Mouse (Mus musculus): ENCODE data around the gene Fbxw8. TPM values are rescaled to one million over a fixed set of nuclear protein-coding genes. Genes with fewer than 3 reads are reported as not detected.
A peak's percentile ranks its signal among the peaks of the same experiment; 100 is the strongest.

Fbxw8 gene
- polyA plus RNA-seq, 1 experiment from 2014 or later = 36.8 TPM

DNA sequence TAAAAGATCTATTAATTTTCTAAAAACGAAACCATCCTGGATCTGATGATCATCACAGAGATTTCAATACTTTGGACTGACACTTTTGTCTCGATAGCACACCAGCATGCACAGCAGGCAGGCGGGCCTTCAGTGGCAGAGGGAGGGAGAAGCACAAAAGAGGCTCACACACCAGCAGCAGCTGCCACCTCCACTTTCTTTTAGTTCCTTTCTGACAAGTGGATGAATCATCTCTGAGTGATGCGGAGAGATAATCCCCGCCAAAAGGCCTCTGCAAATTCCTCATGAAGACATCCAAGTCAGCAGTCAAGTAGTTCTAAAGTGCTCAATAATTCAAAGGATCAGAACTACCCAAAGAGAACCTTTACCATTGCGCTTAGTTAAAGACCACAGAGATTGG lies 75.9 kb downstream of the Fbxw8 start:
- Histone ChIP-seq H3K36me3 (peaks cover 57% of the 10 kb centered on the region), H3K4me3 (no peak overlapping the region), H3K4me1 (replicated peaks) (peaks cover 63% of the 10 kb centered on the region), H3K27ac (peak overlapping the region; percentile 73), H3K9me3 (no peaks in the 10 kb centered on the region), H3K27me3 (ENCODE audit: insufficient read depth, poor library complexity, severe bottlenecking) (no peaks in the 10 kb centered on the region)
- DNase-seq (ENCODE audit: low spot score) = no peak
- WGBS = 53% methylated on average over 6 of the region's 6 CpGs

DNA sequence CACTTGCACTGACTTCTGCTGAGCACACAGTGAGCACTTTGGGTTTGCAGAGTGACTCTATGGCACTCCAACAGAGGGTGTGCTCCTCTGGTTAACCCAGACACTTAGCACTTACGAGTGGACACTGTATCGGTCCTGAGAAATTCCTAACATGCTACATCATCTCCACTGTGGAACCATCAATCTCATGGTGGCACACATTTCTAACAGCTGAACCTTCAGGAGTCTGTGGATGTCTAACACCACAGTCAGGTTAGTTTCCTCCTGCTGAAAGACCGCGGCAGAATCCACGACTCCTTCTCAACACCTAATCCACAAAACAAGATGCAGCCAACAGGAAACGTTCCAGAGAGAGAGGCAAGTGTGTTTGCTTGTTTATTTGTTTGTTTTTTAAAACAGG lies 76.7 kb downstream of the Fbxw8 start:
- Histone ChIP-seq H3K36me3 (peaks cover 63% of the 10 kb centered on the region), H3K27me3 (ENCODE audit: insufficient read depth, poor library complexity, severe bottlenecking) (no peaks in the 10 kb centered on the region), H3K4me3 (no peak overlapping the region), H3K27ac (peak overlapping the region; percentile 73), H3K9me3 (no peaks in the 10 kb centered on the region), H3K4me1 (replicated peaks) (peaks cover 55% of the 10 kb centered on the region)
- DNase-seq (ENCODE audit: low spot score) = no peak
- WGBS = 87% methylated on average over 6 of the region's 6 CpGs

DNA sequence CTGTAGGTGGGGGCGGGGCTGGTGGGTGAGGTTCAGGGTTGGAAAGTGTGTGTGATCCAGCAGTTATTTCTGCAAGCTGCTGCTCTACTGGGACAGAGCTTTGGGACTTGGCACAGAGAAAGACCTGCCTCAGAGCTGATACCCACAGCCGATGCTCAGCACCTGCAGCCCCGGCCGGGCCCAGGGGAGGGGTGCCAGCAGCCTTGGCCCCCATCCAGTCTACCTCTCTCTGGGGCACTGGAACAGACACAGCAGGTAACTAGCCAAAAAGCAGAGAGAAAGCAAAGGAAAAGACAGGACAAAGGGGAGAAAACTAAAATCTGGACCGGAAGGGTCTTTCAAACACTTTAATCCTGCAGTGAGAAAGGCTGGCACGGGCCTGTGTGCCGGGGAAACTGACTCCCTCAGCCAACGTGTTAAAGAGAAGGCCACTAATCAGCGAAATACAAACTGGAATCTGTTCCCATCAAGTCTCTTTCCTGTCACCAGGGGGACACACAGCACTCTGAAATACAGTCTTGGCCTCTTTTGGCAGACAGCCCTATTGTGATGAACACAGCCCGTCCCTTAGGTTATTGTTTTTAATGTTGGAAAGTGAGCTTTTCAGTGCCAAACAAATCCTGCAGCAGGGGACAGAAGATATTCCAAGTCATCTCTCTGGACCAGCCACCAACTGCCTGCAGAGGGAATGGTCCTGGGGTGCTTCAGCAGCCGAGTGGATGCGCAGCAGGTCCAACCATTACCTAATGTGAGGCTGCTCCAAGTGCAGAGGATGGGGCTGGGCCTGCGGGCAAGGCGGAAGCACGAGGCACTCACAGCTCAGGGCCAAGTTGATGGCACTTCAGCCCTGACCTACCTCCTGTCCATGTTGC lies 78.3 kb downstream of the Fbxw8 start:
- peak overlapping the region; percentile 51 for H3K27ac ChIP-seq
- H3K9me3 ChIP-seq = no peaks in the 10 kb centered on the region
- peaks cover 39% of the 10 kb centered on the region for H3K4me1 ChIP-seq (replicated peaks)
- 91% methylated on average over 15 of the region's 15 CpGs for WGBS
- H3K27me3 ChIP-seq (ENCODE audit: insufficient read depth, poor library complexity, severe bottlenecking) = no peaks in the 10 kb centered on the region
- no peak for DNase-seq (ENCODE audit: low spot score)
- H3K36me3 ChIP-seq = peaks cover 68% of the 10 kb centered on the region
- no peak overlapping the region for H3K4me3 ChIP-seq

DNA sequence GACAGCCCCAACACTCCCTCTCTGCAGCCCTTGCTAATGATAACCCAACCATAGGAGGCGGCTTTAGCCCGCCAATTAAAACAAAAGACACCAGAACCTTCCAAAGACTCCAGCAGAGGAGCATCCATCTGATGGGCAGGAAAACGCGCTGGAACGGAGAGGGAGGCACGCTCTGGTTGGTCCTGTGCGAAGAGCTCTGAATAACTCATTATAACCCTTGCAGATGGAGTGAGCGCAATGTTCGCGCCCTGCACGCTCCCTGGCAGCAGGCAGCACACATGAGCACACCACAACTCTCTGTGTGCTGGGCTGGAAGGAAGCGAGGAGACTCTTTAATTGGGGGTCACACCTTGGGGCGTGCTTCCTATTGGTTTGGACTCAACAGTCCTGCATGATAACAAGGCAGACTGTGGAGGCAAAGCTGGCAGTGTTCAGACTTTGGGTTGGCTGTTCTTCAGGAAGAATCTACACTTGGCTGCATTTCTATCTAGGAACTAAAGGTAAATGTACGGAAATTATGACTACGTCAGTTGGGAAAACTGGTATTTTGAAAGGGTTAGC lies 82.0 kb downstream of the Fbxw8 start:
- Histone ChIP-seq H3K4me1 (replicated peaks) (peaks cover 7% of the 10 kb centered on the region; the same call in 1 of the 2 replicates), H3K27me3 (ENCODE audit: insufficient read depth, poor library complexity, severe bottlenecking) (no peaks in the 10 kb centered on the region), H3K9me3 (no peaks in the 10 kb centered on the region), H3K36me3 (peaks cover 94% of the 10 kb centered on the region), H3K27ac (no peak overlapping the region), H3K4me3 (no peak overlapping the region)
- 82% methylated on average over 15 of the region's 15 CpGs for WGBS
- DNase-seq (ENCODE audit: low spot score) = no peak

DNA sequence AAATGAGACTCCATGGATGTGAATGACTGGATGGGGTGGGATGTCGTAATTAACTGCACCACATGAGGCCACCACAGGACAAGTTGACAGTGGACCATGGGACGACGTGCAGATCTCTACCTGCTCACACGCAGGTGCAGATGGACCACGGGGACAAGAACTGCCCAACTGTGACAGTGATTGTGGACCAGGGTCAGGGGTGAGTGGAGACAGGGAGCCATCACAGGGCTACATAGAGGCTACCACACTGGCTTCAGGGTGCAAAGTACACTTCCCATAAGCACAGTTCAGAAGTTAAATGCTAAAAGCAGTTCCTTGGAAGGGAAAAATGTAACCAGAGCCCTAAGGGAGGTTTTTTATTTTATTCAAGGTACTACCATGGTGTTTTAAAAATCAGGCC lies 83.5 kb downstream of the Fbxw8 start:
- 0 out of 2 replicates have a peak, but pooled peaks cover under 1% of the 10 kb centered on the region for H3K4me1 ChIP-seq (replicated peaks)
- no peak for DNase-seq (ENCODE audit: low spot score)
- WGBS = 79% methylated on average over 5 of the region's 5 CpGs
- no peaks in the 10 kb centered on the region for H3K27me3 ChIP-seq (ENCODE audit: insufficient read depth, poor library complexity, severe bottlenecking)
- H3K9me3 ChIP-seq = no peaks in the 10 kb centered on the region
- H3K27ac ChIP-seq = no peak overlapping the region
- H3K36me3 ChIP-seq = peaks cover 96% of the 10 kb centered on the region
- H3K4me3 ChIP-seq = no peak overlapping the region

DNA sequence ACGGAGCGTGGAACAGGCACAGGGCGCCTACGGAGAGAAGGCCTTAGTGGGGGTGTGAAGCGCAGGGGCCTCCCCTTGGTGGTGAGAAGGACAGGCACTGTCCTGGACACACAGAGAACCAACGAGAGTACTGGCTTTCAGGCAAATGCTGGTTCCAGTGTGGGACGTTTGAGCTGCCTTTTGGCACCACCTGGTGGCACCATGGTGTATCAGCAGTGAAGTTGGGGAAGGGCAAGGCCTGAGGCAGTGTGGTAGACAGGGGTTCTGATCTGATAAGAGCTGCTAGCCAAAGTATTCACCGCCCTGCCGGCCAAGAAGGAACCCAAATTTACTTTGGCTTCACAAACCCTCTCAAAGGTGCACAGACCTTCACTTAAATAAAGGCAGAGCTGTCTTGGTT lies 85.9 kb downstream of the Fbxw8 start:
- peaks cover 96% of the 10 kb centered on the region for H3K36me3 ChIP-seq
- H3K9me3 ChIP-seq = no peaks in the 10 kb centered on the region
- 0 out of 2 replicates have a peak overlapping the region, but pooled peaks have one; percentile 5 for H3K27ac ChIP-seq
- no peaks in the 10 kb centered on the region for H3K27me3 ChIP-seq (ENCODE audit: insufficient read depth, poor library complexity, severe bottlenecking)
- peak; percentile 75 for DNase-seq (ENCODE audit: low spot score)
- WGBS = 52% methylated on average over 9 of the region's 9 CpGs
- H3K4me1 ChIP-seq (replicated peaks) = peaks cover 15% of the 10 kb centered on the region
- no peak overlapping the region for H3K4me3 ChIP-seq

DNA sequence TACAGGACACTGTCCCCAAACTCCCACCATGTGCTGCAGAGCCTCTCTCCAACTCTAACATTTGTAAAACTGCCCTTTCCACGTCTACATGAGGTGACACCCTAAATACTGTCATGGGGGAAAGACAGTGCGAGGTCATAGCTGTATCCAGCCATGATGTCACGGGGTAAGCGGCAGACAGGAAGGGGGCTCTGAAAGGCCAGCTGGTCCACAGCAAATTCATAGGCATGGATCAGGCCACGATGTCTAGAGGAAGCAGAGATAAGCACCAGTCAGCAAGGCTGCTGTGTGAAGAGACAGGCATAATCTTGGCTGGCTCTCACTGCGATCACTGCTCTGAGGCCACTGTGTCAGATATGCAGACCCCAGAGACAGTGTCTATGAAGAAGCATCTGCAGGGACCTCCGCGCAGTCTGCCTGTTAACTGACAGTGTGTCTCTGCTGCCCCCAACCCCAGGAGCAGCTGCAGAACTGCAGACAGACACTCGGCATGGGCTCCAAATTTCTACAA lies 87.2 kb downstream of the Fbxw8 start:
- Histone ChIP-seq H3K27me3 (ENCODE audit: insufficient read depth, poor library complexity, severe bottlenecking) (no peaks in the 10 kb centered on the region), H3K36me3 (peaks cover 88% of the 10 kb centered on the region), H3K9me3 (no peaks in the 10 kb centered on the region), H3K4me3 (no peak overlapping the region), H3K27ac (no peak overlapping the region), H3K4me1 (replicated peaks) (peaks cover 27% of the 10 kb centered on the region)
- no peak for DNase-seq (ENCODE audit: low spot score)
- WGBS = 93% methylated on average over 9 of the region's 9 CpGs

DNA sequence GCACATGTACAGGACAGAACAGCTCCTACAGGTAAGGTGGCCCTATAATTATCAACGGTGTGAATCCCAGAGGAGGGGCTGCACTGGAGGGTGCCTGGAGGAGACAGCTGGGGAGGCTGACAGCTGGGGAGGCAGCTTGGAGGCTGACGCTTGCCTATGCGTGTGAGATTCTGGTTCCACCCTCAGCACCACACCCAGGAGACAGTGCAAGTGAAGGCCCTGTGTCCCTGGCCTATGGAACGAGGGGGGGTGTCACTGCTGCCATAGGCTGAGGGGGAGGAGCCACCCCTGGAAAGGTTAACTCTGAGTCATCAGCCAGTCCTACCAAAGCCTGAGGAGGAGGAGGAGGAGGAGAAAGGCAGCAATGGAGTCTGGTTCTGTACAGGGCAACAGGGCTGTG lies 87.7 kb downstream of the Fbxw8 start:
- Histone ChIP-seq H3K4me3 (no peak overlapping the region), H3K36me3 (peaks cover 84% of the 10 kb centered on the region), H3K27me3 (ENCODE audit: insufficient read depth, poor library complexity, severe bottlenecking) (no peaks in the 10 kb centered on the region), H3K9me3 (no peaks in the 10 kb centered on the region), H3K27ac (no peak overlapping the region), H3K4me1 (replicated peaks) (peaks cover 28% of the 10 kb centered on the region)
- 76% methylated on average over 4 of the region's 4 CpGs for WGBS
- no peak for DNase-seq (ENCODE audit: low spot score)

DNA sequence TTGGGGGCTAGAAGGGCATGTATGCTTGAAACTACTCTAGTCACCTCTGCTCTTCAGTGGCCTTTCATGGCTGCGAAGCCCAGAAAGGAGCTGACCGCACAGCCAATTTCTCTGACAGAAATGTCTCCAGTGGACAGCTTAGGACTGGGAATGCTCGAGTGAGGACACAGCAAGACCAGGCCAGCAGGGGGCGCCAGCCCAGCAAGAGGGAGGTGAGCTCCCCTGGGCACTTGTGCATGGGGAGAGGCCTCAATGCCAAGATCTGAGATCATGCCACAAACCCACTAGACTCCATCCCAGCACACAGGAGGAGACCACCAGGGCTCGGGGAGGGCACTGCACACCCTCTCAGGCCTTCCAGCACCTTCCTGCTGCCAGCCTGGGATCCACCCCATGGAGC lies 88.4 kb downstream of the Fbxw8 start:
- Histone ChIP-seq H3K27ac (peak overlapping the region; percentile 62; the same call in 1 of the 2 replicates), H3K36me3 (peaks cover 81% of the 10 kb centered on the region), H3K4me1 (replicated peaks) (peaks cover 28% of the 10 kb centered on the region), H3K9me3 (no peaks in the 10 kb centered on the region), H3K4me3 (no peak overlapping the region), H3K27me3 (ENCODE audit: insufficient read depth, poor library complexity, severe bottlenecking) (no peaks in the 10 kb centered on the region)
- WGBS = 59% methylated on average over 5 of the region's 5 CpGs
- DNase-seq (ENCODE audit: low spot score) = peak; percentile 59

DNA sequence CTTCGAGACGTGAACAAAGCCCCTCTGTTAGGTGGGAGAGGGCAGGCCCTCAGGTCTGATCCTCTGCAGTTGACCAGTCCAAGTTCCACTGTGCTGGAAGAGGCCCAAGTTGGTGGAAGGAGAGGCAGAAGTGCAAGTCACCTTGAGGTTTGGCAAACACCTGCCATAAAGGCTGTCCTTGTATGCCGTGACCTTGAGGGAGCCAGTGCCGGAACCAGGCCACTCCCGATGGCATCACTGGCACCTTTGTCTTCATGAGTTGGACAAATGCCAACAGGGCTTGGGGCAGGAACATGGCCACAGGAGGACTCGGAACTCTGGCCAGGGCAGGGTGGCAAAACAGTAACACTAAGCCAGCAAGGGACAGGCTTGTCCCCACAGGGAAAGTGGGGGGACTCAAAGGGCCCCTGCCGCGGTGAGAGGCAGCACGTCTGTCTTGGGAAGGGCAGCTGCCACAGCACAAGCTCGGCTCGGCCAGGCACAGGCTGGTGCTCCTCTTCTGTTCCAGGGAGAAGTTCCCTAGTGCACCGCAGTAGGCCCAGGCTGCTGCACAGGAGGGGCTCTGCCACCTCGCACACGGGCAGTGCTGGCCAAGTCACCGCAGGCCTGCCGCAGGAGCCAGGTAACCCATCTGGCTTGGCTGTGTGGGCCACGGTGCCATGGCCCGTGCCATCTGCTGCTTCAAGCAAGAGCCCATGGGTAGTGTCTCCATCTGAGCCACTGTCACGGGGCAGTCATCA lies 89.6 kb downstream of the Fbxw8 start:
- DNase-seq (ENCODE audit: low spot score) = no peak
- 94% methylated on average over 19 of the region's 19 CpGs for WGBS
- H3K27ac ChIP-seq = peak overlapping the region; percentile 82; the same call in 1 of the 2 replicates
- H3K36me3 ChIP-seq = peaks cover 72% of the 10 kb centered on the region
- H3K9me3 ChIP-seq = no peaks in the 10 kb centered on the region
- H3K4me3 ChIP-seq = no peak overlapping the region
- peaks cover 28% of the 10 kb centered on the region for H3K4me1 ChIP-seq (replicated peaks)
- no peaks in the 10 kb centered on the region for H3K27me3 ChIP-seq (ENCODE audit: insufficient read depth, poor library complexity, severe bottlenecking)

DNA sequence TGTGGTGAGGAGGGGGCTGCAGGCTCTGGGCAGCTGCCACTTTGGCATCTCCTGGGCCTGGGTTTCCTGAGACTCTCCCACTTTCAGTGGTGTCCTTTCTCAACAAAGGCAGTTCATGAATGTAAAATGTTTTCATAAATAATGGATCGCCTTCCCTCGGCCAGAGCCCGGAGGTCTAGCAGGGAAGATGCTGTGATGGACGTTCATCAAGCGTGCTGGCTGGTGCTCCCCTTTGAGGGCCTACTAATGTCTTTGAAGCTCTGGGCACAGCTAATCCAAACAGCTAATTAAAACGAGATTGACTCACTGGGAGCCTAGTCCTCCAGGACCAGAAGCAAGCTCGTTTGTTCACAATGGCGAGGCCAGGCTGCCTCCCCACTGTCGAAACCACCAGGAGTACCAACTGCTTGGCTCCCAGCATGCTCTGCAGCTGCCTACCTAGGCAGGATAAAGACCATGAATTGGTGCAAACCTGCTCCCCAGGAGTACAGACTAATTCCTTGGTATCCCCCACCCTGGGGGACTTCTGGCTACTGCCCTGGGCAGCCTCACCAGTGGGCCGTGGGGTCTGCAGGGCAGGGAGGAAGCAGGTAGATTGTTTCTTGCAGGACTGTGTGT lies 90.9 kb downstream of the Fbxw8 start:
- peaks cover 60% of the 10 kb centered on the region for H3K36me3 ChIP-seq
- peaks cover 39% of the 10 kb centered on the region for H3K4me1 ChIP-seq (replicated peaks)
- H3K27ac ChIP-seq = peak overlapping the region; percentile 82
- H3K27me3 ChIP-seq (ENCODE audit: insufficient read depth, poor library complexity, severe bottlenecking) = no peaks in the 10 kb centered on the region
- H3K4me3 ChIP-seq = no peak overlapping the region
- no peaks in the 10 kb centered on the region for H3K9me3 ChIP-seq
- DNase-seq (ENCODE audit: low spot score) = no peak
- WGBS = 55% methylated on average over 10 of the region's 10 CpGs

DNA sequence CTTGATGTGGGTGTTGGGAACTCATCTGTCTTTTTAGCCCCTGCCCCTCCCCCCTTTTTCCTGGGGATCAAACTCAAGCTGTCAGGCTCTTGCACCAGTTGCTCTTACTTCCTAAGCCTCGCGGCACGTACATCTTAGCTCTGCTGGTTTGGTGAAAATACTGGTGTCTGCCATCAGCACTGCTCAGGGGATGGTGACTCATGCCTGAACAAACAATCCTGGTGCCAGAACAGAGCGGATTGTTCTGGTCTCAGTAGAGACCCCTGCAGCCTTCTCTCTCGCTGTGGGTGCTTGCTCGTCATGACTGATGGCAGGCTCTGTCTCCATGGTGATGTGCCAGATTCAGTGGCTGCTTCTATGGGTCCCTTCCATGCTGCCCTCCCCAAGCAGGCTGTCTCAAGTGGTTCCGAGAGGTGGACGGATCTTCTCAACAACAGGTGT lies 92.1 kb downstream of the Fbxw8 start:
- peaks cover 48% of the 10 kb centered on the region for H3K36me3 ChIP-seq
- no peaks in the 10 kb centered on the region for H3K9me3 ChIP-seq
- peaks cover 40% of the 10 kb centered on the region for H3K4me1 ChIP-seq (replicated peaks)
- no peaks in the 10 kb centered on the region for H3K27me3 ChIP-seq (ENCODE audit: insufficient read depth, poor library complexity, severe bottlenecking)
- peak overlapping the region; percentile 82; the same call in 1 of the 2 replicates for H3K27ac ChIP-seq
- no peak for DNase-seq (ENCODE audit: low spot score)
- 80% methylated on average over 8 of the region's 8 CpGs for WGBS
- no peak overlapping the region for H3K4me3 ChIP-seq

All from hindbrain, embryonic 10.5 days (tissue).